Mouse (Mus musculus): ENCODE results near the gene Tk1.

DNA sequence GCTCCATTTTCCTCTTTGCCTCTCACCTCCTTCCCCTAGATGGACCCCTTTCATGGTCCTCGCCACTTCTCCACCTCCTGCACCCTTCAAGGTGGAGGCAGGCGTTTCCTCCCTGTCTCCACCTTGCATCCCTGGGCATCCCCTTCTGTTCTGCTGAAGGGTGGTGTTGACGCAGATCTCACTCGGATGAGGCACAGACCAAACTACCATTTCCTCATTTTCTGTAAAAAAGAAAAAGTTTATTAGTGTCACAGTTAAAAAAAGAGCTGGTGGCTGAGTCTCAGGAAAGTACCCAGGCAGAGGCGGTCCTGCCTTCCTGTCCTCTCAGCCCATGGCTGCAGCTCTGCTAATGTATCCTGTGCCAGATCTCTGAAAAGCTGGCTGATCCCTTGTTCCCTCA lies 26.7 kb downstream of the Tk1 start:
- no peak for TF ChIP-seq TAL1 (IDR thresholded peaks at IDR 0.05; ENCODE audit: low read length)
- no peak for TF ChIP-seq GATA1 (IDR thresholded peaks at IDR 0.05; ENCODE audit: low read length)

Measured in erythroblast, embryonic 14.5 days (primary cell).